Mouse (Mus musculus): ENCODE results near the gene Asic5. TPM values are rescaled to one million over a fixed set of nuclear protein-coding genes. Genes with fewer than 3 reads are reported as not detected.

Gene Asic5
- not detected in 2 replicates for polyA plus RNA-seq (2012; rRNA removed)

GRCm38 (mm10) chr3:81981990-81982389 is at the start of gene Asic5:
Gene Asic5, plus strand, starts transcription at chr3:81982290.

GRCm38 (mm10) chr3:81976102-81976501 is 6.0 kb upstream of the Asic5 start, which contains the start of gene Tdo2:
Gene Tdo2, minus strand, starts transcription at chr3:81976202.

Other genes starting within 250 kb of the Asic5 start
- gene Ctso, start 49.7 kb upstream of the Asic5 start, polyA plus RNA-seq (2012; rRNA removed): 3.4 and 3.5 TPM in 2 replicates
- gene Tdo2, start 6.1 kb upstream of the Asic5 start, polyA plus RNA-seq (2012; rRNA removed): 0.30 and 1.0 TPM in 2 replicates
- gene Gucy1b1, start 92.4 kb downstream of the Asic5 start, polyA plus RNA-seq (2012; rRNA removed): 4.8 and 5.1 TPM in 2 replicates
- 6.9 and 7.1 TPM in 2 replicates for gene Gucy1a1, start 163.5 kb downstream of the Asic5 start, polyA plus RNA-seq (2012; rRNA removed)

All from colon, adult 2 months (tissue).